Mouse (Mus musculus): ENCODE results near the gene Ikzf3.

Ikzf3 gene

GRCm38 (mm10) chr11:98448191-98448790 is 97.5 kb downstream of the Ikzf3 start:
- no peak for DNase-seq (ENCODE audit: low read depth, low spot score)

DNA sequence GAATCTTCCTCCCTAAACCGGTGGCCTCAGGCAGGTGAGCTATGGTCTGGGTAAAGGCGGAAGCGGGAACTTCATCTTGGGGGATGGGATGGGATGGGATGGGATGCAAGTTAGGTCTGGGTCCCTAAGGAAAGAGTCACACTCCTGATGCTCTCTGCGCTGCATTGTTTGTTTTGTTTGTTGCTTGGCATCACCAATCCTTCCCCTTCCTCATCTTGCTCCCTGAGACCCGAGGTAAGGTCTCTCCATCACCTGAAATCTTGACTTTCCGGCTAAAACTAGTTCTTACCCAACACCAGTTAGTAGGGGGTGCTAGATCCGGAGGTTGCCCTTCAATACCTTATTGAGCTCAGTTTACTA is 98.4 kb downstream of the Ikzf3 start:
- no peak for DNase-seq (ENCODE audit: low read depth, low spot score)

GRCm38 (mm10) chr11:98446562-98447474 is 99.0 kb downstream of the Ikzf3 start:
- peak; percentile 85 for DNase-seq (ENCODE audit: low read depth, low spot score)

DNA sequence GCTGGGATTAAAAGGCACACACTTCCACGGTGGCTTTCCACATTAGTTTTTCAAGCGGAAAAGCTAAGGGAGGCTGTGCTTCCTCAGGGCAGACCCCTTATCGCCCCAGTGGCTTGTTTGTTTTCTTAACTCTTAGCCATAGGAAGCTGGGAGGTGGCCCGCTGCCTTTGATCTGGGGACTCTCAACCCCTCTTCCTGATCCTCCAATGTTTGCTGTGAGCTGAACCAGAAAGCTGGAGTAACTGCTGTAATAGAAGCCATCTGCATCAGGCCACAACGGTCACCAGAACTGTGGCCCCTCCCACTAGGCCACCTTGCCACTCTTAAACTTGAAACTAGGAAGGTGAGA is 99.6 kb downstream of the Ikzf3 start, which contains the start of gene Grb7:
Gene Grb7, plus strand, starts transcription at position 182 of the 349 bp plus-strand sequence.
- DNase-seq (ENCODE audit: low read depth, low spot score), result no peak

DNA sequence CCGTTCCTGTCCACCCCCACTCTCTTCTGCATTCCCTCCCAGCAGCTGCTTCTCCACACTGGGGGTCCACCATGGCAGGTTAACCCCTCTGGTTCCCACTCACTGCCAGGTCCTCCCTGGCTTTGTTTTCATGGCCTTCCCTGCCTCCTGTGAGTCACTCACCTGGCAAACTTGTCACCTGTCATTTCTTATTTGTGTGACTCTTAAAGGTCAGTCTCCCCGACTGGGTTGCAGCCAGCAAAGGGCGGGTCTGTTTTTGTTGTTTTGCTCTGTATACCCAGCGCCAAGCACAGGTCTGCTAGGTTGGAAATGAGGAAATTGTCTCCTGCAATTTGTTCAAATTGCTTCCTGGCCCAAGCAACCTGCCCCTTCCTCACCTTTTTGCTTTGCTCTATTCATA is 100.2 kb downstream of the Ikzf3 start:
- peak; percentile 29 for DNase-seq (ENCODE audit: low read depth, low spot score)

DNA sequence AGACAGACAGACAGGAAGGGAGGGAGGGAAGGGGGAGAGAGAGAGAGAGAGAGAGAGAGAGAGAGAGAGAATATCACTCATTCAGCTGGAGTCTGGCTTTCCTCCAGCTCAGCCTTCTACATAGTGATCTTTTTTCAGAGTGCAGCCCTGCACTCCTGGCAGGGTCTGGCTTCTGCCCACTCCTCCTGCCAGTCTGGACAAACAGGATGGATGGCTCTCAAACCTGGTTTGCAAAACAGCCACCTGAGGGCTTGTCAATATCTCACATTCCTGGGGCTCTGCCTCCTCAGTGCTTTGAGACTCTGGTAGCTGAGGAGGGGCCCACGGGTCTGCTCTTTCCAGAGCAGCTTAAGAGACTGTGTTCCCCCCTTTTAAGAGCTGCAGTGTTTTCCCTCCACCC is 100.6 kb downstream of the Ikzf3 start:
- no peak for DNase-seq (ENCODE audit: low read depth, low spot score)

DNA sequence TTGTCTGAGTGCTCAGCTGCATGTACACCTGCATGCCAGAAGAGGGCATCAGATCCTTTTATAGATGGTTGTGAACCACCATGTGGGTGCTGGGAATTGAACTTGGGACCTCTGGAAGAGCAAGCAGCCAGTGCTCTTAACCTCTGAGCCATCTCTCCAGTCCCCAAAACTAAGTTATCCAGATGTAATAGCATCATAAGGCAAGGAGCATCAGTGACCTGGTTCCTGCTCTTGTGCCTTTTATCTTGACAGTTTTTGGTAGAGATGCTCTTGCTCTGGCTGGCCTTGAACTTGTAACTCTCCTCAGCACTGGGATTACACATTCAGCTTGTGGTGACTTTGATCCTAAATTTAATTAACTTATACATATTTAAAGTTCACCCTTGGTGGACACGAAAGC is 102.1 kb downstream of the Ikzf3 start:
- DNase-seq (ENCODE audit: low read depth, low spot score), result no peak

DNA sequence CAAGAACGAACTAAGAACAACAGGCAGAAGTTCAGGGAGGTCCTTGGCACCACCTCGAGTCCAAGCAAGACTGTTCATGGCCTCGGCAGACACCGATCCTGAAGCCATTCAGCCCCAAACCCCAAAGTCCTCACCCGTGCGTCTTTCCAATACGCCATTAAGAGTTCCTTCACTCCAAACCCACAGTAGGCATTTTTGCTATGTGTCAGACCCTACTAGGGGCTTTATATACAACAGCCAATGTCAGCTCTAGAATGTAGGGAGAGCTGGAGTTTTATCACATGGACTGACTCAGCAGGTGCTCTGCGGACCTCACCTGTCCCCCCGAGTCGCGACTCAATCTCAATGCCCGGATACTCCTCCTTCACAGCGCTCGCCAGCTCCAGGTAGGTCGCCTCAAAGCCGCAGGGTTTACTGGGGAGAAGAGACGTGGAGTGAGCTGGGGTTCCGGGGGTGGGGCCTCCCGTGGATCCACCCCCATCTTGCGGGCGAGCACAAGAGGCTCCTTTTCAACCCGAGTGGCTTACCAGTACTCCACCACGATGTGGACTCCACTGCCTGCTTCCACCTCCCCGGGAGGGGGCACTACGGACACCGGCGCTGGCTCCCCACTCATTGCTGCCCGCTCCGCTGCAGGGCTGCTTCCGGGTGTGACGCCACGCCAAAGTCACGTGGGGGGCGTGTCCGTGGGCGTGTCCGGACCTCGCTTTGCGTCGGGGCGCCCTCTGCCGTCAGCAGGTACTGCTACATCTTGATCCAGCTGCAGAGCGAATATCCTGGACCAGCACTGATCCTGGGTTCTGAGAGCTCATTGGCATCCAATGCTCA is 107.3 kb downstream of the Ikzf3 start, which contains the start of gene Mien1:
Gene Mien1, minus strand, starts transcription at position 661 of the 828 bp plus-strand sequence.
- DNase-seq (ENCODE audit: low read depth, low spot score), result peak; percentile 97

DNA sequence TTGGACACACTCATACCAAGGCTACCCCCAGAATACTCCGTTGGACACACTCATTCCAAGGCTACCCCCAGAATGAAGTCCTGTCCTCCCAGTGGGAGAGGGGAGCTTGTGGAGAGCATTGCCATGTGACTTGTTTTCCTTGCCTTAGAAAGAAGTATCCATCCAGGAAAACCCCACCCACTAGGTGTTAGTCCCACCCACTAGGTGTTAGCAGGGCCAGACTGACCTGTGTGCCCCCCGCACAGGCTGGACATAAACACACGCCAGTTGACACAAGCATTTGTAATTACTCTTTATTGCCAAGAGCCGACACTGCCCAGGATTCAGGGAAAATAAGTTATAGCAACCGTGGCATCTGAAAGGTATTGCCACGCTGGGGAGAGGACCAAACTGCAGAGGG is 108.4 kb downstream of the Ikzf3 start:
- no peak for DNase-seq (ENCODE audit: low read depth, low spot score)

DNA sequence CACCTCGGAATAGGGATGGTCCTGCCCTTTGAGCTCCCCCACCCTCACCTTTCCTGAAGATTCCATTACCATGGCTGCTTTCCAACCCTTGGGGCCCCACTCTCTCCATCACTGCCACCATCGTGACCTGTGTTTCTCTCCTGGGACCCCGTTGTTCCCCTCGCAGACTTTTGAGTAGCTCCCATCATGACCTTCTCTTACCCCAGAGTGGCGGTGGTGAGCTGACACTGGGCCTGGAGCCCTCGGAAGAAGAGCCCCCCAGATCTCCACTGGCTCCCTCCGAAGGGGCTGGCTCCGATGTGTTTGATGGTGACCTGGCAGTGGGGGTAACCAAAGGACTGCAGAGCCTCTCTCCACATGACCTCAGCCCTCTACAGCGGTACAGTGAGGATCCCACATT is 110.1 kb downstream of the Ikzf3 start:
- no peak for DNase-seq (ENCODE audit: low read depth, low spot score)

- DNase-seq (ENCODE audit: low read depth, low spot score), result no peak
These were observed 113.9 kb downstream of the Ikzf3 start for GRCm38 (mm10) chr11:98431743-98432502.

- DNase-seq (ENCODE audit: low read depth, low spot score), result no peak
These were observed 117.4 kb downstream of the Ikzf3 start for GRCm38 (mm10) chr11:98428436-98428835.

DNA sequence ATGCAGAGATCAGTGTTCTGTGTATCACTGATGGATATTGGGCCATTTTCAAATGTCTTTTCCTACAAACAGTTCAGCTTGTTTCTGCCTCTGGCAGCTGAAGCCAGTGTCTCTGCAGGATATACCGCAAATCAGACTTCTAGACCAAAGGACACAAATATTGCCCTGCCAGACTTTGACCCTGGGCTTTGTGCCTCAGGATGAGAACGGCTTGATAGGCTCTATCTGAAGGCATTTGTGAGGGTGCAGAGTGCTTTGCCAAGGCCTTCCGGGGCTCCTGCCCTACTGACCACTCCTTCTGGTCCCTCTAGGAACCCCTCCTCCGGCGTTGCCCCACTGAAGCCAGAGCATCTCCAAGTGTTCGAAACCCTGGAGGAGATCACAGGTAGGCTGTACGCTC is 119.2 kb downstream of the Ikzf3 start:
- no peak for DNase-seq (ENCODE audit: low read depth, low spot score)

DNA sequence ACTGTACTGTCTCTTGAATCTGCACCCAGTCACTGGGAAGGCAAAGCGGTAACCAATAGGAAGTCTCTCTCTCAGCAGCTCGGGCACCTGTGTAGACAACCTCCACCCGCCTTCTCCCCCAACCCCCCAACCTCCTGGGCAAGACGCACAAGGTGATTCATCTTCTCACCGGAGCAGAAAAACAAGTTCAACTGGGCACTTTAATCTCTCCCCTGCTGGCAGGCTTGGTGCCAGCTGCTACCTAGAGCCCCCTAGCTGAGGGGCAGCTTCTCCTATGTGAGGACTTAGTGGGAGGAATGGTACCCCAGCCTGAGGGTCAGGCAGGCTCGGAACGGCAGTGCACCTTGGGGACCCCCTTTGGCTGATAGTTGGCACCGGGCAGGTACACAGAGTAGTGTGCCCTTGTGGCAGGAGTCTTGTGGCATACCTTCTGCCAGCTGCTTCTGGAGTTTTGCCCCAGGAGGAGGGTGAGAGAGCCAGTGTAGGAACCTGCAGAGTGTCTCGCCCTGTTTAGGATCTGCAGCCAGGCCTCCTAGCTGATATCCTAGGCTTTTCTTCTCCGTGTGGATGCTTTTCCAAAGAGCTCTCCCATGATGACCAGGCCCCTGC is 126.8 kb downstream of the Ikzf3 start:
- no peak for DNase-seq (ENCODE audit: low read depth, low spot score)

GRCm38 (mm10) chr11:98418273-98418672 is 127.6 kb downstream of the Ikzf3 start:
- peak; percentile 44 for DNase-seq (ENCODE audit: low read depth, low spot score)

DNA sequence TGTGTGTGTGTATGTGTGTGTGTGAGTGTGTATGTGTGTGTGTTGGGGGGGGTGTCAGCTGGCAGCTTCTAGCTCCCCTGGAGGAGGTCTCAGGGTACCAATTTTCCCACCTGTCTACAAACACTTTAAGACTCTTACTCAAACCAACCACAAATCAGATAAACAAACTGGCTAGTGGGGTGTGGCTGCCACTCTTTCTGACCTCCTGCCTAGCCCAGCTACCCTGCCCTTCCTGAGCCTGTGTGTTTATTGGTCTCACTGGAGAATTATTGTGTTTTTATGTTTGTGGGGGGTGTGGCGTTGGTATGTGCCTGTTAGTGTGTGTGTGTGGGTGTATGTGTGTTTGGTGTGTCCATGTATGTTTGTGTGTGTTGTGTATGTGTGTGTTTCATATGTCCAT is 128.8 kb downstream of the Ikzf3 start:
- DNase-seq (ENCODE audit: low read depth, low spot score), result no peak
